Mouse (Mus musculus): Measurements from ENCODE around the gene Tktl2.

The Tktl2 gene

GRCm38 (mm10) chr8:66511537-66511936, at the start of gene Tktl2:
TSS of gene Tktl2 (plus strand) at chr8:66511756.
- in situ Hi-C loops (cut with MboI, MseI): no loop called here

- in situ Hi-C loops (cut with MboI, MseI): loop anchor here (5.0 kb wide), 1 partner anchor 1753 kb away; no protein-coding TSS in a partner anchor
Observed at GRCm38 (mm10) chr8:66469821-66470220, 41.7 kb upstream of the Tktl2 start.

- in situ Hi-C loops (cut with MboI, MseI): no loop called here
Observed at GRCm38 (mm10) chr8:66476880-66477279, 34.7 kb upstream of the Tktl2 start.

- in situ Hi-C loops (cut with MboI, MseI): loop anchor here (10.0 kb wide), 1 partner anchor 379 kb away; the partner anchor contains the start of gene Naf1
Observed at GRCm38 (mm10) chr8:66486084-66486763, 25.3 kb upstream of the Tktl2 start, which contains the start of gene Tma16. TSS of gene Tma16 (minus strand) at chr8:66486530.

GRCm38 (mm10) chr8:66488556-66488955, 23.0 kb upstream of the Tktl2 start:
- in situ Hi-C loops (cut with MboI, MseI): loop anchor here (10.0 kb wide), 1 partner anchor 376 kb away; the partner anchor contains the start of gene Naf1

- in situ Hi-C loops (cut with MboI, MseI): no loop called here
Observed at GRCm38 (mm10) chr8:66490624-66491023, 20.9 kb upstream of the Tktl2 start.

GRCm38 (mm10) chr8:66494496-66494895, 17.1 kb upstream of the Tktl2 start:
- in situ Hi-C loops (cut with MboI, MseI): no loop called here

- in situ Hi-C loops (cut with MboI, MseI): no loop called here
Observed at GRCm38 (mm10) chr8:66495726-66496125, 15.8 kb upstream of the Tktl2 start.

GRCm38 (mm10) chr8:66496998-66497577, 14.5 kb upstream of the Tktl2 start:
- in situ Hi-C loops (cut with MboI, MseI): no loop called here

- in situ Hi-C loops (cut with MboI, MseI): loop anchor here (5.0 kb wide), 1 partner anchor 61 kb away; no protein-coding TSS in a partner anchor
Observed at GRCm38 (mm10) chr8:66503381-66503780, 8.2 kb upstream of the Tktl2 start.

- in situ Hi-C loops (cut with MboI, MseI): no loop called here
Observed at GRCm38 (mm10) chr8:66519149-66519548, 7.6 kb downstream of the Tktl2 start.

- in situ Hi-C loops (cut with MboI, MseI): no loop called here
Observed at GRCm38 (mm10) chr8:66520576-66520975, 9.0 kb downstream of the Tktl2 start.

GRCm38 (mm10) chr8:66550092-66550491, 38.5 kb downstream of the Tktl2 start:
- in situ Hi-C loops (cut with MboI, MseI): no loop called here

All from T-helper 1 cell (primary cell).